Mouse (Mus musculus) hindbrain, embryonic 15.5 days (tissue): Measurements from ENCODE around the gene Polrmt. TPM values are rescaled to one million over a fixed set of nuclear protein-coding genes. Genes with fewer than 3 reads are reported as not detected.

Source experiments
- ATAC-seq: fragments of 200-750 bp; cut with Nextera tagmentation; 2 replicates; pipeline ENCODE4 v1.8.0; 2017; ENCODE audit warnings: low read depth, moderate number of reproducible peaks, moderate TSS enrichment; ENCODE audit not compliant: low FRiP score
- H3K27ac ChIP-seq: fragments of 300-500 bp; sonication (generic); replicated peaks from 2 replicates; pipeline ENCODE4 v1.5.1; 2015; ENCODE audit warnings: mild to moderate bottlenecking, inconsistent platforms
- H3K27me3 ChIP-seq: fragments of 300-500 bp; sonication (generic); 2 replicates; pipeline ENCODE4 v1.6.1; 2015; ENCODE audit warnings: control low read depth, inconsistent platforms
- H3K36me3 ChIP-seq: fragments of 300-500 bp; sonication (generic); 2 replicates; pipeline ENCODE4 v1.6.1; 2015; ENCODE audit warnings: control low read depth, inconsistent platforms
- H3K4me1 ChIP-seq: fragments of 300-500 bp; sonication (generic); replicated peaks from 2 replicates; pipeline ENCODE4 v1.6.1; 2015; ENCODE audit warnings: control low read depth, inconsistent platforms
- H3K4me2 ChIP-seq: fragments of 300-500 bp; sonication (generic); 2 replicates; pipeline ENCODE4 v1.6.1; 2015; ENCODE audit warnings: moderate library complexity, mild to moderate bottlenecking, inconsistent platforms
- H3K4me3 ChIP-seq: fragments of 300-500 bp; sonication (generic); 2 replicates; pipeline ENCODE4 v1.5.1; 2015; ENCODE audit warnings: mild to moderate bottlenecking, inconsistent platforms
- H3K9ac ChIP-seq: fragments of 300-500 bp; sonication (generic); 2 replicates; pipeline ENCODE4 v1.6.1; 2015; ENCODE audit warnings: inconsistent platforms
- H3K9me3 ChIP-seq: fragments of 300-500 bp; sonication (generic); 2 replicates; pipeline ENCODE4 v1.6.1; 2016; ENCODE audit warnings: control low read depth, inconsistent platforms
- WGBS: fragments of 180-500 bp; shearing (Covaris S2); methylation state at CpG from one replicate; pipeline ENCODE4 v1.1.7; 2015; 5-methylcytosine and 5-hydroxymethylcytosine counted together
- polyA plus RNA-seq: library from polyadenylated mRNA; unstranded; fragments of >200 nt; fragmentation: Nextera tagmentation; extraction: Ambion mirVana; gene quantifications from 2 replicates; pipeline ENCODE4 v1.2.1, GENCODE M21; 2015

Gene Polrmt
- polyA plus RNA-seq, 1 experiment from 2014 or later: 43.0 TPM

DNA sequence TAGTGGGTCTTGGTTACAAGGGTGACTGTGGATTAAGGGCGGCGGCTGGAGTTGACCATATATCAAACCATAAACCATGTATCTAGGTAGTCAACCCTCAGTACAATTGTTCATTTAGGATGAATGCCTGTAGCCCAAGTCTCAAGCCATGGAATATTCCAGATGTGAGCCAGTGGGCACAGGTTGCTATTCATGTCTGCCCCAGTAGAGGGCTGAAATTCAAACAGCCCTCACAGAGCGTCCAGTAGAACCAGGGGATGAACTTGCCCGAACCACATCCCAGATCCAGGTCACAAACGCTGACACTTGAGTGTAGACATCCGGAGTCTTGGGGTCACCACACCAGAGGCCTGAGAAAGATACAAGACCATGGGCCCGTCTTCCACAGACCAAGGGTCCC, 36.7 kb upstream of the Polrmt start:
- WGBS: 63% methylated on average over 7 of the region's 7 CpGs
- Histone ChIP-seq H3K9me3 (no peaks in the 10 kb centered on the region), H3K36me3 (no peaks in the 10 kb centered on the region), H3K9ac (no peak overlapping the region), H3K27ac (no peak overlapping the region), H3K27me3 (peaks cover 20% of the 10 kb centered on the region), H3K4me3 (no peak overlapping the region), H3K4me1 (peaks cover 17% of the 10 kb centered on the region), H3K4me2 (no peak overlapping the region)
- no peak for ATAC-seq

DNA sequence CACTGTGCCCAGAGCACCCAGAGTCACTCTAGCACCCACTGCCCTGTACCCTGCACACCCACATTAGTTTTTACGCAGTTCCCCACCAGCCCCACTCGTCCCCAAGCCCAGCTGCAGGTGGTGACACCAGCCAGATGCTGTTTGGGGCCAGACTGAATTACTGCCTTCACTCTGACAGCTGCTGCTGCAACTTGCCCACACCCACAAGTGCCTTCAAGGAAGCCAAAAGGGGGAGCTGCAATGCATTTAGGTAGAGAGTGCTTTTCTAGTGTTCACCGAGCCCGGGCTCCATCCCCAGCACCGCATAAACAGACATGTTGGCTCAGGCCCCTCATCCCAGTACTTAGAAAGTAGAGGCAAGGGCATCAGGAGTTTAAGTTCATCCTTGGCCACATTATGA, 35.6 kb upstream of the Polrmt start:
- peaks cover 23% of the 10 kb centered on the region for H3K27me3 ChIP-seq
- 59% methylated on average over 5 of the region's 5 CpGs for WGBS
- no peak overlapping the region for H3K4me3 ChIP-seq
- H3K9ac ChIP-seq: no peak overlapping the region
- H3K36me3 ChIP-seq: no peaks in the 10 kb centered on the region
- no peaks in the 10 kb centered on the region for H3K9me3 ChIP-seq
- H3K4me1 ChIP-seq: peaks cover 27% of the 10 kb centered on the region
- no peak for ATAC-seq
- no peak overlapping the region for H3K4me2 ChIP-seq
- H3K27ac ChIP-seq: no peak overlapping the region

DNA sequence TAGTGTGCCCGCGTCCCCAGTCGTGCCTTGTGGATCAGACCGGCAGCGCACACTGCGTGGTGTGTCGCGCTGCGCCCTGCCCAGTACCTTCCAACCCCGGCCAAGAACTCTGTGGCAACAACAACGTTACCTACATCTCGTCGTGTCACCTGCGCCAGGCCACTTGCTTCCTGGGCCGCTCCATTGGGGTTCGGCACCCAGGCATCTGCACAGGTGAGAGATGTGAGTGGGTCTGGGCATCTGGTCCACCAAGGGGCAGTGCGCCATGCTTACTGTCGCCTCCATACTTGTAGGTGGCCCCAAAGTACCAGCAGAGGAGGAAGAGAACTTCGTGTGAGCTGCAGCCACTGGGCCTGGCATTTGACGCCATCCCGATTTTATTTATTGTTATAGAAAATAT, 34.8 kb upstream of the Polrmt start:
- Histone ChIP-seq H3K4me2 (peak overlapping the region; percentile 89), H3K9ac (no peak overlapping the region), H3K9me3 (no peaks in the 10 kb centered on the region), H3K4me3 (peak overlapping the region; percentile 49), H3K4me1 (peaks cover 28% of the 10 kb centered on the region), H3K27ac (no peak overlapping the region), H3K27me3 (peaks cover 28% of the 10 kb centered on the region), H3K36me3 (no peaks in the 10 kb centered on the region)
- 29% methylated on average over 21 of the region's 21 CpGs for WGBS
- no peak for ATAC-seq

DNA sequence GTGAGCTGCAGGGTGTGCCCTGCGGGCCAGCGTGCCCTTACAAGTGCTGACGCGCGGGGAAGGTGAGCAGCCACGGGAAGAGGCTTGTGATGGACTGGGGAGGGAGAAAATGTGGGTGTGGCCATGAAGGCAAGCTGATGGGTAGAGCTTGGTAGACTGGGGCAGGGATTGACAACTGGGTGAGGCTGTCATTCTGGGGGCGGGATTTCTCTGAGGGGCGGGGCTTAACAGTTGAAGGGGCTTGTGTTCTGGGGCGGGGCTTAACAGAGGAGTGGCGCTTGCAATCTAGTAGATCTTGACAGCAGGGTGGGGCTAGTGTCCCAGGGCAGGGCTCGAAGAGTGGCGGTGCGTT, 34.3 kb upstream of the Polrmt start:
- no peak for ATAC-seq
- H3K36me3 ChIP-seq: no peaks in the 10 kb centered on the region
- peak overlapping the region; percentile 47; the same call in 1 of the 2 replicates for H3K9ac ChIP-seq
- H3K27ac ChIP-seq: peak overlapping the region; percentile 61
- H3K9me3 ChIP-seq: no peaks in the 10 kb centered on the region
- peaks cover 28% of the 10 kb centered on the region for H3K4me1 ChIP-seq
- WGBS: 1% methylated on average over 13 of the region's 13 CpGs
- H3K27me3 ChIP-seq: peaks cover 30% of the 10 kb centered on the region
- H3K4me2 ChIP-seq: peak overlapping the region; percentile 89
- peak overlapping the region; percentile 49 for H3K4me3 ChIP-seq

DNA sequence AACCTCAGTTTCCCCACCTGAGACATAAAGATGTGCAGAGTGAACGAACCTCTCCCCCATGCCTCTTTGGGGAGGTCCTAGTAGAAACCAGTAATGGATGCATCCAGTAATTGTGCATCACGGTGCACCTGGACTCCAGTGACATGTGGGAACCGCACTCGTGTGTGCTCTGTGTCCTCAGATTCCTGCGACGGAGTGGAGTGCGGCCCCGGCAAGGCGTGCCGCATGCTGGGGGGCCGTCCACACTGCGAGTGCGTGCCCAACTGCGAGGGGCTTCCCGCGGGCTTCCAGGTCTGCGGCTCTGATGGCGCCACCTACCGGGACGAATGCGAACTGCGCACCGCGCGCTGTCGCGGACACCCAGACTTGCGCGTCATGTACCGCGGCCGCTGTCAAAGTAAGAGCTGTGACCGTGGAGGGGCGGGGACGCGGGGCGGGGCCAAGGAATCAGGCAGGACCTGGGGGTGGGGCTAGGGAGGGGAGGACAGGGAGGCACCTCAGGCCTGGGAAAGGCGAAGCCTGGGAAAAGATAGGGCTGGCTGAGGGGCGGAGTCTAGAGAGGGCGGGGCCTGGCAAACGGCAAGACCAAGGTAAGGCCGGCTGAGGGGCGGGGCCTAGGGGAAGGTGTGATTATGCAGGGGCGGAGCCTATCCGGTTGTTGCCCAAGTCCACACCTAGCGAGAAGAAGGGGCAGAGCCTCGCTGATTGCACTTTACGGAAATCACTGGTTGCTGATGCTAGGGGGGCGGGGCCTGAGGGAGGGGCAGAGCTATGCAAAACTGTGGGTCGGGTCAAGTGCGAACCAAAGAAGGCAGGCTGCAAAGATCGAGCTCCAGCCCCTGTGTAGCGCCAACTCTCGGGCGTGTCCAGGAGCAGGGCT, 33.6 kb upstream of the Polrmt start:
- ATAC-seq: peak; percentile 94
- WGBS: 1% methylated on average over 55 of the region's 55 CpGs
- H3K4me3 ChIP-seq: peak overlapping the region; percentile 49
- no peaks in the 10 kb centered on the region for H3K36me3 ChIP-seq
- H3K9ac ChIP-seq: peak overlapping the region; percentile 47; the same call in 1 of the 2 replicates
- H3K27ac ChIP-seq: peak overlapping the region; percentile 61
- peak overlapping the region; percentile 89 for H3K4me2 ChIP-seq
- H3K27me3 ChIP-seq: peaks cover 30% of the 10 kb centered on the region
- H3K9me3 ChIP-seq: no peaks in the 10 kb centered on the region
- peaks cover 28% of the 10 kb centered on the region for H3K4me1 ChIP-seq

DNA sequence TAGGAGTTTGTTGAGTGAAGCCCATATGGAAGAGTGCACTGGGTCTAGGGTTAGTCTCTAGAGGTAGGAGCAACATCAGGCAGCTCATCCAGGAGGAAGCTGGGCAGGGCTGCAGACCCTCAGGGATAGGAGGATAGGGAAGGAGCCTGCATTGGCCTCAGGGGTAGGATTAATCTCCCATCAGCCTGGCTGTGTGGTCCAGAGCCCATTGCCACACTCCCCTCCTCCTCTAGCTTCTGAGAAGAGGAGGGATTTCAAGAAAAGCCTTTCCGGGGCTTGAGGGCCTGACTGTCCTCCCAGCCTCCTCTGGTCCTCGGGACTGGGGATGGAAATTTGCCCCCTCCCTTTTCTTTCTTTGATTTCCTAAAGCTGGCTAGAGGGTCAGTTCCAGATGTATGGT, 32.8 kb upstream of the Polrmt start:
- H3K4me3 ChIP-seq: no peak overlapping the region
- H3K27me3 ChIP-seq: peaks cover 30% of the 10 kb centered on the region
- no peak overlapping the region for H3K27ac ChIP-seq
- no peaks in the 10 kb centered on the region for H3K9me3 ChIP-seq
- ATAC-seq: no peak
- WGBS: 17% methylated on average over 2 of the region's 2 CpGs
- H3K4me1 ChIP-seq: peaks cover 28% of the 10 kb centered on the region
- H3K36me3 ChIP-seq: no peaks in the 10 kb centered on the region
- H3K4me2 ChIP-seq: no peak overlapping the region
- no peak overlapping the region for H3K9ac ChIP-seq

DNA sequence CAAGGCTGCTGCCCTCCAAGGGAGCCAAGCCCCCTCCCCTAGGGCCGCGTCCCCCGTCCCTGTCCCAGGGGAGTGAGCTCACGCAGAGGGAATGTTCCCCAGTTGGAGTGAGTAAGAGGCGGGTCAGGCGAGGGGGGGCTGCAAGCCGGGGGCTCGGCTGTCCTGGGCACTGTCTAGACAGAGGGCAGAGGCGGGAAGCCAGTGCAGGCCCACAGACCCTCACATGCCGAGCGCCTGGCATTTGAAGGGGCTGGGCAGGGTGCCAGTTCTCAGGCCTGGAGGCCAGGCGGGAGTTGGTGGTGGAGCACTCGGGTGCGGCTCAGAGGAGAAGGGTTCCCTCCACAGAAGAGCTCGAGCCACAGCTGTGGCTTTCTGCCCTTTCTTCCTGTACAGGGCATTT, 31.6 kb upstream of the Polrmt start:
- peaks cover 28% of the 10 kb centered on the region for H3K27me3 ChIP-seq
- no peak overlapping the region for H3K27ac ChIP-seq
- WGBS: 4% methylated on average over 15 of the region's 15 CpGs
- no peaks in the 10 kb centered on the region for H3K36me3 ChIP-seq
- no peak for ATAC-seq
- no peak overlapping the region for H3K9ac ChIP-seq
- no peak overlapping the region for H3K4me3 ChIP-seq
- no peak overlapping the region for H3K4me2 ChIP-seq
- no peaks in the 10 kb centered on the region for H3K9me3 ChIP-seq
- peaks cover 28% of the 10 kb centered on the region for H3K4me1 ChIP-seq

DNA sequence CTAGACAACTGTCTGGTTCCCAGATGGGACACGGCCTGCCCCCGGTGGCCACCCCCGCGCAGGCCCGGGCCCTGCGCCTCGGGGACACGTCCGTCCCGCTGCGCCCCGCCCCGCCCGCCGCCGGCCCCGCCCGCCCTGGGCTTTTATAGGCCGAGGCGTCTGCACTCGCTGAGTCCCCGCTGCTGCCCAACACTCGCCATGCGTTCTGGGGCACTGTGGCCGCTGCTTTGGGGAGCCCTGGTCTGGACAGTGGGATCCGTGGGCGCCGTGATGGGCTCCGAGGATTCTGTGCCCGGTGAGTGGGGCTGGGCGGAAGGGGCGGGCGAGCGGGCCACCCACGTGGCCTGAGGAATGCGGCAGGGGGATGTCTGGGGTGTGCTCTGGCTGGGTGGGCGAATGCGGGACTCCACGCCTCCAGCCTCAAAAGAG, 30.7 kb upstream of the Polrmt start, which contains the start of gene Fstl3:
Gene Fstl3, plus strand, starts transcription at position 170 of the 429 bp plus-strand sequence.
- no peak within 1 kb of the TSS for H3K9ac ChIP-seq
- no peak for ATAC-seq
- H3K9me3 ChIP-seq: no peaks in the 10 kb centered on the region
- no peak within 1 kb of the TSS for H3K27ac ChIP-seq
- H3K27me3 ChIP-seq: peaks cover 26% of the 10 kb centered on the region
- H3K4me3 ChIP-seq: peak within 1 kb of the TSS; percentile 22
- peak within 1 kb of the TSS; percentile 47 for H3K4me2 ChIP-seq
- peaks cover 28% of the 10 kb centered on the region for H3K4me1 ChIP-seq
- H3K36me3 ChIP-seq: no peaks in the 10 kb centered on the region
- WGBS: 1% methylated on average over 33 of the region's 39 CpGs

DNA sequence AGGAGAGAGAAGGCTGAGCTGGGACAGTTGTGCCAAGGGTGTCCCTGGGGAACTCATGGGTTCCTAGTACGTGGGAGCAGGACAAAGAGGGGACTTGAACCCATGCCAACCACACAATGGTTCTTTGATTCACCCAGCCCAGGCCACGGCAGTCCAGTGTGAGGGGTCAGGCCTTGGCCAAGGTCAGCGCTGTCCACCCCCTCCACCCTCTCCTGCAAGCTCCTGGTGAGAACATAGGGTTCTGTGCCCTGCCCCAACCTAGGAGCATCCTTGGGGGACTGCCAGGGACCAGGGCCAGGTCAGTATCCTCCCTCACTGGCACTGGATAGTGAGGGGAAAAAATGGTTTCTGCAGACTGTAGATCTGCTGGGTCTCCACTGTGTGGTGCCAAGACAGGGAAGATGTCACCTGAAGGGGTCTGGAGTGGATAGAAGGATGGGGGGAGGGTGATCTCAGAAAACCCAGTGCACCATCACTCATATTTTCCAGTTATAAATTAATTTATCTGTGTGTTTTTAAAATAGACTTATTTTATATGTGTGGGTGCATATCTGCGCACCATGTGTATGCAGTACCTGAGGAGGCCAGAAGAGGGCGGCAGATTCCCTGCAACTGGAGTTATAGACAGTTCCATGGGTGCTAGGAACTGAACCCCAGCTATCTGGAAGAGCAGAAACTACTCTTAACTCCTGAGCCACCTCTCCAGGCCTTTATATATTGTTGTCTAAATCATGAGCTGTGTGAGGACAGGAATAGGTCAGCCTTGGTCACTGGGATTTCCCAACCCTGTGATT, 28.3 kb upstream of the Polrmt start:
- H3K27ac ChIP-seq: no peak overlapping the region
- H3K4me1 ChIP-seq: peaks cover 14% of the 10 kb centered on the region
- no peaks in the 10 kb centered on the region for H3K36me3 ChIP-seq
- H3K27me3 ChIP-seq: peaks cover 19% of the 10 kb centered on the region
- H3K9me3 ChIP-seq: no peaks in the 10 kb centered on the region
- WGBS: 68% methylated on average over 5 of the region's 5 CpGs
- no peak overlapping the region for H3K4me2 ChIP-seq
- no peak overlapping the region for H3K9ac ChIP-seq
- no peak for ATAC-seq
- no peak overlapping the region for H3K4me3 ChIP-seq

DNA sequence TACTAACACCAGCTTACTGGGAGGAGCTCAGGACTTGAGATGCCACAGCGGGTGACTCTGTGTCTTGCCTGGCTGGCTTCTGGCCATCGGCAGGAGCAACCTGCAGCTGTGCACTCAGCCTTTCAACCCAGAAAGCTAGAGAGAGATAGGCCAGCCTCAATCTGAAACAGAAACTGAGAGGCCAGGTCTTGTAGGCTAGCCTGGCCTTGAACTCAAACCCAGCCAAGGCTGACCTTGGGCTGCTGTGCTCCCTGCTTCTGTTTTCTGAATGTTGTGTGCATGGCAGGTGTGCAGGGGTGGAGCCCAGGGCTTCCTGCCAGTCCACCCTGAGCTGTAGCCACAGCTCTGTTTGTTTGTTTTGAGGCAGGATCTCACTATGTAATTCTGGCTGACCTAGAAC, 26.8 kb upstream of the Polrmt start:
- Histone ChIP-seq H3K4me2 (no peak overlapping the region), H3K9me3 (no peaks in the 10 kb centered on the region), H3K4me1 (peaks cover 16% of the 10 kb centered on the region), H3K36me3 (no peaks in the 10 kb centered on the region), H3K4me3 (no peak overlapping the region), H3K27me3 (peaks cover 12% of the 10 kb centered on the region), H3K9ac (no peak overlapping the region), H3K27ac (no peak overlapping the region)
- no peak for ATAC-seq
- WGBS: 89% methylated on average over 2 of the region's 2 CpGs

DNA sequence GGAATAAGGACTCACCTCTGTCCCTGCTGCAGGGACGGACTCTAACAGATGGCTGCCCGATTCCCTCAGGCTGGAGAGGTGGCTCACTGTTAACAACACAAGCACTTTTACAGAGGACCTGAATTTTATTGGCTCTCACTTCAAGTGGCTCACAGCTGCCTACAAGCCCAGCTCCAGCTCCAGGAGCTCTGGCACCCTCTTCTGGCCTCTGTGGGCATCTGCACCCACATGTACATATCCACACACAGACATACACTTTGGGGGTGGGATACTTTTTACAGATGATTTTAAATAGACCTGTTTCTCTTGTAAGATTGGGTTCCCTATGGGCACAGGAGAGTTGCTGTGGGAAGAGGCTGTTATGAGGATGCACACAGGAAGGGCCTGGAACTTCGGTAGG, 25.9 kb upstream of the Polrmt start:
- no peak overlapping the region for H3K4me2 ChIP-seq
- 94% methylated on average over 3 of the region's 3 CpGs for WGBS
- no peaks in the 10 kb centered on the region for H3K36me3 ChIP-seq
- H3K4me3 ChIP-seq: no peak overlapping the region
- peaks cover 19% of the 10 kb centered on the region for H3K4me1 ChIP-seq
- no peak for ATAC-seq
- no peak overlapping the region for H3K27ac ChIP-seq
- H3K9me3 ChIP-seq: no peaks in the 10 kb centered on the region
- no peak overlapping the region for H3K9ac ChIP-seq
- peaks cover 8% of the 10 kb centered on the region; the same call in 1 of the 2 replicates for H3K27me3 ChIP-seq

DNA sequence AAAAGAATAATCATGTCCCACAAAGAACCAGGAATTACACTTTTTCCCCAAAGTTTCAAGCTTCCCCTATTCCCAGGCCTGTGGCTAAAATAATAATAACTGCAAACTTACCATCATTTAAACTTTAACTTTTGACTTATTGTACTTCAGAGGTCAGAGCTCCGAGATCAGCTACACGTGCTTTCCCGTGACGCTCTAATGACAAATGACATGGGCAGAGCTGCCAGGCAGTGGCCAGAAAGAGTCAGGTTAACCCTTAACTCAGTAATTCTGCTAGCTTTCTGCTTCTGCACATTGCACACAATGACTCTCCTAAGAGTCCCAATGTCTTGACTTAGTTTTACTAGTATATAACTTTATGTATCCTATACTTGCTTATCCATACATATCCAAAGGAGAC, 22.9 kb upstream of the Polrmt start:
- Histone ChIP-seq H3K4me1 (peaks cover 35% of the 10 kb centered on the region), H3K27me3 (no peaks in the 10 kb centered on the region), H3K9me3 (no peaks in the 10 kb centered on the region), H3K9ac (no peak overlapping the region), H3K36me3 (no peaks in the 10 kb centered on the region), H3K27ac (no peak overlapping the region), H3K4me3 (no peak overlapping the region), H3K4me2 (no peak overlapping the region)
- WGBS: 25% methylated on average over 4 of the region's 4 CpGs
- ATAC-seq: no peak
